Mouse (Mus musculus) left cerebral cortex, adult 2 months (tissue): ENCODE results near the gene Trmt13. TPM values are rescaled to one million over a fixed set of nuclear protein-coding genes. Genes with fewer than 3 reads are reported as not detected.
A peak's percentile ranks its signal among the peaks of the same experiment; 100 is the strongest.
"Not testable (repeated sequence)": the region's sequence is repeated elsewhere in the genome, so short reads cannot be mapped to it uniquely, and the experiment has no call there.

Source experiments
- DNase-seq, 2 experiments: peaks; one replicate each; pipeline ENCODE4 v3.0.0; 2021 to 2022; ENCODE audit warnings: low spot score in 2 of 2, mixed read lengths in 1 of 2; ENCODE audit errors: extremely low spot score in 1 of 2
- H3K27ac ChIP-seq: fragments of 200-600 bp; 2 replicates; pipeline ENCODE4 v1.8.1; 2022
- H3K4me3 ChIP-seq: fragments of 200-600 bp; 2 replicates; pipeline ENCODE4 v1.8.1; 2022
- CTCF ChIP-seq: fragments of 200-600 bp; IDR thresholded peaks from 2 replicates; pipeline ENCODE4 v1.8.1; 2022; ENCODE audit warnings: antibody characterized with exemption, mild to moderate bottlenecking, moderate library complexity
- intact Hi-C: fragments of 180-260 bp; cut with DNase I; formaldehyde crosslinking; loops from one replicate; pipeline ENCODE4 v1.15.1; 2025
- total RNA-seq, 2 experiments: library from RNA; stranded (reverse); gene quantifications; 2 replicates each; pipeline ENCODE4 v1.2.3; 2021

Trmt13 gene
- total RNA-seq, 2 experiments from 2014 or later, result 17.4 to 19.4 TPM

DNA sequence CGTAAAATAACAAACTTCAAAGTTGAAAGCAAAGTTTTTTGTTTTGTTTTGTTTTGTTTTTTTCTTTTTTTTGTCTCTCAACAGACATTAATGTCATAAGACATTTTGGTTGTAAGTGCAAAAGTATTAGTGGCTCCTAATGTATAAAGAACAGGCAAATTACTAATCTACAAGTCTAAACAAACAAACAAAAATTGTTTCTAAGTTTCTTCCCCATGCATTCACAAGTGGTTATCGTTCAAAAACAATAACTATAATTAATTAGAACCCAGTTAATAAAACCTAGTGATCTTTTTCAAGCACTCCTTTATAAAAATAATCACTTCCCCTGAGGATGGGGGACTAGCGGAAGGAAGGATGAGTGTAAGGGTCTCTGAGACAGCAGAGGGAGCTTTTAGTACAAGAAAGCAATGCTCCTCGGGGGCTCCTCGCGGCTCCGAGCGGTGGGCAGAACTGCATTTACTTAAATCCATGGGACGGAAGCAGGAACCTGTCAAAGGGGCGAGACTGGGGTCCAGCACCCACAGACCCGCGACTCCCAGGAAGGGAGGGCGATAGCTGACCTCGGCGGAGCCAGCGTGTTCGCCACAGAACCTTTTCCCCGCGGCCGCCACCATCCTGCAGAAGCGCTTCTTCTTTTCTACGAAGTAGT lies 20.2 kb downstream of the Trmt13 start:
- TF ChIP-seq CTCF, result peak; percentile 23
- Histone ChIP-seq H3K27ac (peak overlapping the region; percentile 87), H3K4me3 (peak overlapping the region; percentile 93)
- intact Hi-C loops, result loop anchor here (1.0 to 5.0 kb wide), 4 partner anchors 68 to 155 kb away; partner anchors contain the start of genes Mfsd14a, Rtca and Slc35a3
- no peak for DNase-seq

DNA sequence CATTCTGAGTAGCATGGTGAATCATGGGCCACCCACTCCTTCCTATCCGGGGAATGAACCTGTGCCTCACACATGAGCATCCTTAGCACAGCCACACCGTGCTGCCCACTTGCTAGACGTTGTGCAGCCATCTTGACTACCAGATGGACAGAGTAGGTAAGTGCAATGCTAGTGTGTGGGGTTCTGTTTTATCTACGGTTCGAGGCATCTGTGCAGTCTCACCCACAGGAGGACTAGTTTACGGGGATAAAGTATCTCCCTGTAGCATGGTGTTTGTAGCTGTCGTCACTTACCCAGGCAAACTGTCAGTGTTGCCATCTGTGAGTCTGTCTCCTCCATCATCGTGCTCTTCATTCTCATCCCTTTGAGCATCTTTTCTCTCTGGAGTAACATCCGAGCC lies 32.2 kb downstream of the Trmt13 start:
- intact Hi-C loops, result loop anchor here (1.0 to 5.0 kb wide), 2 partner anchors 31 to 45 kb away; no protein-coding TSS in a partner anchor
- no peak for TF ChIP-seq CTCF
- no peak overlapping the region for H3K27ac ChIP-seq
- H3K4me3 ChIP-seq, result no peak overlapping the region
- peak in 1 of 2 experiments; percentile 42 for DNase-seq

DNA sequence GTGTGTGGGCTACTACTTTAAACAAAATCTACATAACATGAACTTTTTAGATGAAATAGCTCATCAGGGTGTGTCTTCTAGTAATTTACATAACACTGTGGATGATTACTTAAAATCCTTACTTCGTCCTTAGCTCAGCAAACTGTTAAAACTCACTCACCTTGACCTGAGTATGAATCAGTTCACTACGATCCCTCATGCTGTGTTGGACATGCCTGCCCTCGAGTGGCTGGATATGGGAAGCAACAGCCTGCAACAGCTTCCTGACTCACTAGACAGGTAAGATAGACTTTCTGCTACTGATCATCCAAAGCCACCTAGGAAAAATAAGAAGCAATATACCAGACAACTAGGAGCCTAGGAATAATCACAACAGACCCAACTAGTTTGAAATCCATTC lies 37.1 kb downstream of the Trmt13 start:
- TF ChIP-seq CTCF, result peak; percentile 26; the same call in 1 of the 2 replicates
- intact Hi-C loops, result loop anchor here (5.0 kb wide), 2 partner anchors 65 to 245 kb away; partner anchors contain the start of gene Dbt
- H3K4me3 ChIP-seq, result no peak overlapping the region
- no peak for DNase-seq
- H3K27ac ChIP-seq, result no peak overlapping the region

DNA sequence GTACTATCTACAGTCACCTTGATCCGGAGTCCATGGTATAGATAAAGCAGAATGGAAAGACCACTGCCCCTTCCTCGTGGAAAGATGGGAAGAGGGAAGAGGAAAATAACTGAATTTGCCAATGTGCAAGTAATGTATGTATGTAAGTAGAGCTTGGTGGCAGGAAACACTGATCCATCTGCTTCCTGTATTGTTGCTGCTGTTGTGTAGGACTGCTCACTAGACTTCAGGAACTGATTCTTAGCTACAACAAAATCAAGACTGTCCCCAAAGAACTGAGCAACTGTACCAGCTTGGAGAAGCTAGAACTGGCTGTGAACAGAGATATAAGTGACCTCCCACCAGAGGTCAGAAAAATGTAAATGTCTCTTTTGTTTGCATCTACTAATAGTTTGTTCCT lies 43.8 kb downstream of the Trmt13 start:
- intact Hi-C loops, result no loop called here
- no peak for TF ChIP-seq CTCF
- no peak for DNase-seq
- H3K27ac ChIP-seq, result no peak overlapping the region
- no peak overlapping the region for H3K4me3 ChIP-seq

DNA sequence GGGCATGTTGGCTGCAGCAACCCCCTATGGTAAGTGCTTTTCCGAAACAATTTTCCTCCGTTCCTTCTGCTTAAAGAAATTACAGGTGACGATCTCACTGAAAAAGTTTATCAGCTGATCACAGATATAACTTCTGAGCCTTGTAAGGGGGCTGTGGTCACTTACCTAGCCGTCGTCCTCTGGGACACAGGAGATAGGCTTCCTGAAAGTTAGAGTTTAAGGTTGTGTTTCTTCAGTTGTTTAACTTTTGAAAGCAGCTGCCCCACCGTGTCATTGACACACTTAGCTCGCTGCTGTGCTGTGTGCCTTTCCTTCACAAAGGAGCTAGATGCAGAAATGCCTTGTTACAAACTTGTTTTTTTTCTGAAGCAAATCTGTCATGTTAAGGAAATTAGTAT lies 51.3 kb downstream of the Trmt13 start:
- no peak overlapping the region for H3K27ac ChIP-seq
- no peak for DNase-seq
- no peak for TF ChIP-seq CTCF
- intact Hi-C loops, result no loop called here
- H3K4me3 ChIP-seq, result no peak overlapping the region

DNA sequence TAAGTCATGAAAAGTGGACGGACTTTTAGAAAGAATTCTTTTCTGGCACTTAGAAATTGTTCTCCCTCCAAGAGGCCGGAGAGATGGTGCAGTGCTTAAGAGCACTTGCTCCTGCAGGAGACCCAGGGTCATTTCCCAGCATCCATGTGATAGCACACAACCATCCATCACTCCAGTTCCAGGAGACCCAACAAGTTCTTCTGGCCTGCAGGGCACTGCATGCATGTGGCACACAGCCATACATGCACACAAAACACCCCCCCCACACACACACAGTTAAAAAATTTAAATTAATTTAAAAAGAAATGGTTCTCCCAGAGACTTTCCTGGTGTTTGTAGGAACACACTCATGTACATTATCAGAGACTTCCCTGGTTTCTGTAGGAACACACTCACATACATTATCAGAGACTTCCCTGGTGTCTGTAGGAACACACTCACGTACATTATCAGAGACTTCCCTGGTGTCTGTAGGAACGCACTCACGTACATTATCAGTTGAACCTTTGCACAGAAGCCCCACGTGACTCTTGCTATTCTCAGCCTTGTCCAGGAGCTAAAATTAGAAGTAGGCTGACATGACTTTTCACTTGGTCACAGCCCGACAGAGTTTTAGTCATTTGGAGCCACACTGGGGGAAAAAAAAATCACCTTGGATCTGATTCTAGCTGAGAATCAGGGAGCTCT lies 51.8 kb downstream of the Trmt13 start, which contains the start of gene Lrrc39:
Lrrc39 (plus strand) TSS at position 566 of the 687 bp plus-strand sequence.
- H3K4me3 ChIP-seq, result no peak within 1 kb of the TSS
- DNase-seq, result no peak
- TF ChIP-seq CTCF, result no peak
- intact Hi-C loops, result no loop called here
- H3K27ac ChIP-seq, result no peak within 1 kb of the TSS

DNA sequence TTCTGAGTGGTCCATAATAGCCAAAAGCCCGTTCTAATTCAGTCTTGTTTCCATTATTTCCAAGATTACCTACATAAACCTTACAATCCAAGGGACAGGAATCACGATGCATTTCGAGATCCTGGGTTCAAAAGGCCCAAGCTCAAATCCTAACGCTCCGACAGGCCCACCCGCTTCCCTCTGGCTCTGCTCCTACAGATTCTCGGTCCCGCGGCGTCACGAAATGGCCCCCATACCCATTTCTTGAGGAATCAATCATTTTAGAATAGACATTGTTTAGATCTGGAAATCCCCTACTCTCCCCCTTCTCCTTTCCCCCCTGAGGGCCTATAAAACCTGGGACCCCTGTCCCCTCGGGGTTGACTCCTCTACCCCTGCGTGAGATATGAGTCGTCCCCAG lies 53.1 kb downstream of the Trmt13 start:
- H3K27ac ChIP-seq, DNase-seq, intact Hi-C loops, H3K4me3 ChIP-seq: not testable (repeated sequence)

DNA sequence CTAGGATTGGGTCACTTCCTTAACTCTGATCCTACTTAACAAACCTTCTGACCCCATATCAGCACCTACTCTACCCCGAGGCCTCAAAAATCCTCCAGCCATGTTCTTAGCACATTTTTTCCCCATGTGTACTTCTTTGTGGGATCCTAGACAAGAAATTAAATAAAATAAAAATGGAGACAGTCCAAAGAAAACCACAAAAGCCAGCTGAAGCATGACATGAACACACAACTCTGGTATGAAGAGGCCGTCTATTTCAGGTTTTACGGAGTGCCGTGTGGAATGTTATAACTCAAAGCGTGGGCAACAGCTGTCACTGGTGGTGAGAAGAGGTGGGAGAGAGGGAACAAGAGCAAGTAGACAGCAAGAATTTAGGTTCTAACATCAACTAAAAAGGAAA lies 63.0 kb downstream of the Trmt13 start:
- DNase-seq, result no peak
- H3K4me3 ChIP-seq, result no peak overlapping the region
- TF ChIP-seq CTCF, result no peak
- no peak overlapping the region for H3K27ac ChIP-seq
- intact Hi-C loops, result loop anchor here (1.0 kb wide), 1 partner anchor 31 kb away; no protein-coding TSS in a partner anchor

DNA sequence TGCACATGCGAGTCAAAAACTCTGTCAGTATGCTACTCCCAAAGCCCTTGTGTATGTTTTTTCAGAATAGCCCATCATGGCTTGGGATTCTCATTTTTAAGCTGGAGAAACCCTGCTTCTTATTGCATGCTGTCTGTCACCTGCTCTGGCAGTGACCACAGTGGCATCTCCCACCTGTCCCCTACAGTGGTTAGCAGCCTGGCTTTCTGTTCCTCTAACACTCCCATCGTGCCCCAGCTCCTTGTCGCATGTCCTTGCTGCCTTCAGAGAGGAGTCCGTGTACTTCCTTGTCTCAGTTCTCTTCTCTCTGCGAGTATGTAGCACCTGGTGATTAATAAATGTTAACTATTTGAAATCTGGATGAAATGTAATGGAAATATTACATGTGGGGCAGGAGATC lies 67.0 kb downstream of the Trmt13 start:
- no peak overlapping the region for H3K27ac ChIP-seq
- TF ChIP-seq CTCF, result no peak
- intact Hi-C loops, result no loop called here
- H3K4me3 ChIP-seq, result no peak overlapping the region
- no peak for DNase-seq

DNA sequence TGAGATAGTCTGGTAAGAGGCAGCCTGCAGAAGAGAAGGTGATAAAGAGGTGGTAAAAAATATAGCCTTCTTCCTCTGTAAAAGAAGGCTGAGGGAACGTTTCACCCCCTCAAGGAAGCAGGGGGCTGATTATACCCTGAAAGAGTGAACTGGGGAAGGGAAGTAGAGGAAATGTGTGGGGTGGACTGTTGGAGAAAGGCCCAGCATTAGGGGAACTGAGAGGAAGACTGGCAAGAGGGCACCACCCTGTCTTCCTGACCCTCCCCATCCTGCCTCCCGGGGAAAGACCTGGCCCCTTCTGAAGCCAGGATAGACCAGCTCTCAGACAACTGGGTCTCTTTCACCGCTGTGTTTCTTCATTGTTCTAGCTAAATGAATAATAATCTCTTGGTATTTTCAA lies 71.9 kb downstream of the Trmt13 start:
- no peak for DNase-seq
- intact Hi-C loops, result no loop called here
- H3K4me3 ChIP-seq, result no peak overlapping the region
- no peak for TF ChIP-seq CTCF
- H3K27ac ChIP-seq, result no peak overlapping the region

DNA sequence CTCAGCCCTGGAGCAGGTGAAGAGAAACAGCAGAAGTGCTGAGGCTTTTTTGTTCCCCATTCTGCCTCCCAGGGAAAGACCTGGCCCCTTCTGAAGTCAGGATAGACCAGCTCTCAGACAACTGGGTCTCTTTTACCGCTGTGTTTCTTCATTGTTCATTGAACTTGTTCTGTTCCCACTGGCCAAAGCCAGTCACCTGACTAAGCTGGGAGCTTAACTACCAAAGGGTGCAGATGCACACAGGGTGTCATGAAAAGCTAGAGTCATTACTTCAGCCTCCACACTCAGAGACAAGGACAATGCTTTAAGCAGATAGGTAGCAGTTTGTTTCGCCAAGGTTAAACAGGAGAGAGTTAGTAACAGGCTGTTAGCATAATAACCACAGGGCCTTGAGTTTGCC lies 72.3 kb downstream of the Trmt13 start:
- no peak for DNase-seq
- intact Hi-C loops, result no loop called here
- TF ChIP-seq CTCF, result no peak
- Histone ChIP-seq H3K4me3 (no peak overlapping the region), H3K27ac (no peak overlapping the region)

DNA sequence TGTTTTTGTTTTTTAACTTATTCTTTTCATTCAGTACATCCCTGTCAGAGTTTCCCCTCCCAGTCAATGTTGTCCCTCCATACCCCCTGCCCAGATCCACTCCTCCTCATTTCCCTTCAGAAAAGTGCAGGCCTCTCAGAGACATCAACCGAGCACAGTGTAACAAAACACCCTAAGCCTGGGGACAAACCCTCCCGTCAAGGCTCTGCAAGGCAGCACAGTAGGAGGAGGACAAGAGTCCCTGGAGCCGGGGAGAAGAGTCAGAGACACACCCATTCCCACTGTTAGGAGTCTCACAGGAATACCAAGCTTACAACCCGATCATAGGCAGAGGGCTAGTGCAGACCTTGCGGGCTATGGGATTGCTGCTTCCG lies 77.2 kb downstream of the Trmt13 start:
- TF ChIP-seq CTCF, result no peak
- no peak for DNase-seq
- intact Hi-C loops, result loop anchor here (5.0 kb wide), 1 partner anchor 45 kb away; no protein-coding TSS in a partner anchor
- Histone ChIP-seq H3K27ac (no peak overlapping the region), H3K4me3 (no peak overlapping the region)
